In genomic region chr11:46864809-46865208, GRCm38 (mm10) we compare ENCODE assay signal across 8 mouse cellular contexts. TPM values are rescaled to one million over a fixed set of nuclear protein-coding genes. Genes with fewer than 3 reads are reported as not detected.
DNase-seq lines count a peak whose midpoint lies in the region; ATAC-seq and TF ChIP-seq lines count a peak whose summit lies in the region.
"Had no signal": no experiment of that assay in that cellular context is flagged by ENCODE, and none has a peak within 500 bp of the region (broad histone marks: within the 10 kb centered on the region; RNA-seq: fewer than 3 reads in every experiment).

No protein-coding gene starts in this region.

- no peak overlapping the region for H3K27ac ChIP-seq in intestine, postnatal 0 days (ENCODE audit: low read depth, low read length)
- H3K27ac ChIP-seq in intestine, embryonic 15.5 days = no peak overlapping the region
- no peak overlapping the region for H3K27ac ChIP-seq in stomach, postnatal 0 days (replicated peaks)
- H3K27ac ChIP-seq: neural tube, embryonic 12.5 days had no signal

- ATAC-seq in intestine, postnatal 0 days = no peak
- no peak for ATAC-seq in intestine, embryonic 15.5 days
- ATAC-seq in stomach, postnatal 0 days (ENCODE audit: low FRiP score, low TSS enrichment) = no peak
- ATAC-seq in megakaryocyte-erythroid progenitor cell, adult 5-6 weeks (replicated peaks; ENCODE audit: low FRiP score, low TSS enrichment, poor library complexity, severe bottlenecking) = no peak

- H3K4me1 ChIP-seq in intestine, postnatal 0 days (replicated peaks; ENCODE audit: control insufficient read depth, insufficient read depth, low read length) = no peaks in the 10 kb centered on the region
- no peaks in the 10 kb centered on the region for H3K4me1 ChIP-seq in intestine, embryonic 15.5 days (replicated peaks)
- H3K4me1 ChIP-seq in E14TG2a.4 (replicated peaks; ENCODE audit: low read depth, low read length) = peaks cover 6% of the 10 kb centered on the region
- no peaks in the 10 kb centered on the region for H3K4me1 ChIP-seq in stomach, postnatal 0 days (replicated peaks; ENCODE audit: control insufficient read depth, insufficient read depth)
- H3K4me1 ChIP-seq: neural tube, embryonic 12.5 days had no signal

- no peak overlapping the region for H3K4me2 ChIP-seq in intestine, postnatal 0 days (replicated peaks; ENCODE audit: low read depth)
- H3K4me2 ChIP-seq in intestine, embryonic 15.5 days (replicated peaks) = no peak overlapping the region
- no peak overlapping the region for H3K4me2 ChIP-seq in stomach, postnatal 0 days (replicated peaks; ENCODE audit: low read depth)
- H3K4me2 ChIP-seq: neural tube, embryonic 12.5 days had no signal

- DNase-seq in R1 (ENCODE audit: low read depth, low spot score) = peak; percentile 15
- peak; percentile 48 to 51 for DNase-seq in kidney, postnatal 4 days
- DNase-seq in stomach, postnatal 0 days (ENCODE audit: low spot score) = peak; percentile 21

- no peak overlapping the region for H3K4me3 ChIP-seq in intestine, postnatal 0 days (ENCODE audit: low read depth, low read length)
- no peak overlapping the region for H3K4me3 ChIP-seq in intestine, embryonic 15.5 days (replicated peaks)
- H3K4me3 ChIP-seq in E14TG2a.4 (replicated peaks; ENCODE audit: low read length) = no peak overlapping the region
- no peak overlapping the region for H3K4me3 ChIP-seq in stomach, postnatal 0 days (ENCODE audit: low read depth, low read length)
- H3K4me3 ChIP-seq: neural tube, embryonic 12.5 days had no signal

- 81% methylated on average over 1 of the region's 1 CpGs for WGBS in intestine, postnatal 0 days
- 90% methylated on average over 1 of the region's 1 CpGs for WGBS in intestine, embryonic 15.5 days
- WGBS in stomach, postnatal 0 days = 57% methylated on average over 1 of the region's 1 CpGs

- peak; percentile 61 for TF ChIP-seq CTCF in intestine, postnatal 0 days (IDR thresholded peaks at IDR 0.05; ENCODE audit: low read depth)
- peak; percentile 9; the same call in 1 of the 2 replicates for TF ChIP-seq CTCF in E14TG2a.4 (conservative IDR thresholded peaks at IDR 0.05; ENCODE audit: low read length)
- peak; percentile 67 for TF ChIP-seq CTCF in stomach, postnatal 0 days (IDR thresholded peaks at IDR 0.05; ENCODE audit: low read depth)

- H3K27me3 ChIP-seq in intestine, postnatal 0 days (replicated peaks; ENCODE audit: control insufficient read depth, insufficient read depth, low read length) = no peaks in the 10 kb centered on the region
- H3K27me3 ChIP-seq in intestine, embryonic 15.5 days (replicated peaks) = no peaks in the 10 kb centered on the region
- peaks cover 3% of the 10 kb centered on the region; the same call in 1 of the 2 replicates for H3K27me3 ChIP-seq in E14TG2a.4 (ENCODE audit: insufficient read depth, low read length)
- H3K27me3 ChIP-seq in stomach, postnatal 0 days (ENCODE audit: control insufficient read depth, insufficient read depth, low read length) = no peaks in the 10 kb centered on the region
- H3K27me3 ChIP-seq: neural tube, embryonic 12.5 days had no signal

- TF ChIP-seq EP300 in stomach, postnatal 0 days (optimal IDR thresholded peaks at IDR 0.05) = no peak

- H3K9ac ChIP-seq in intestine, postnatal 0 days (ENCODE audit: low read depth, low read length) = no peak overlapping the region
- H3K9ac ChIP-seq in intestine, embryonic 15.5 days = no peak overlapping the region
- H3K9ac ChIP-seq in stomach, postnatal 0 days (ENCODE audit: low read length) = no peak overlapping the region
- H3K9ac ChIP-seq: neural tube, embryonic 12.5 days had no signal

- no peaks in the 10 kb centered on the region for H3K9me3 ChIP-seq in intestine, postnatal 0 days (ENCODE audit: control insufficient read depth)
- H3K9me3 ChIP-seq in intestine, embryonic 15.5 days = no peaks in the 10 kb centered on the region
- H3K9me3 ChIP-seq in E14TG2a.4 (ENCODE audit: low read length) = no peaks in the 10 kb centered on the region
- H3K9me3 ChIP-seq in stomach, postnatal 0 days (ENCODE audit: control insufficient read depth, low read length) = no peaks in the 10 kb centered on the region
- H3K9me3 ChIP-seq: neural tube, embryonic 12.5 days had no signal

- no peaks in the 10 kb centered on the region for H3K36me3 ChIP-seq in intestine, postnatal 0 days (ENCODE audit: control insufficient read depth, insufficient read depth)
- no peaks in the 10 kb centered on the region for H3K36me3 ChIP-seq in intestine, embryonic 15.5 days
- no peaks in the 10 kb centered on the region for H3K36me3 ChIP-seq in E14TG2a.4 (ENCODE audit: insufficient read depth, low read length)
- no peaks in the 10 kb centered on the region for H3K36me3 ChIP-seq in stomach, postnatal 0 days (ENCODE audit: control insufficient read depth, insufficient read depth, low read length)
- H3K36me3 ChIP-seq: neural tube, embryonic 12.5 days had no signal

RNA-seq across cellular contexts. Expression of gene Timd4, which starts 54.2 kb away (rescaled TPM):
- 1.7 and 1.8 TPM in 2 replicates for polyA plus RNA-seq in intestine, postnatal 0 days (2015; fragmentation: Nextera tagmentation; extraction: Ambion mirVana)
- 0.74 and 0.80 TPM in 2 replicates for polyA plus RNA-seq in intestine, embryonic 15.5 days (2015; fragmentation: Nextera tagmentation; extraction: Ambion mirVana)
- polyA plus RNA-seq in stomach, postnatal 0 days (2015; fragmentation: Nextera tagmentation; extraction: Ambion mirVana) = 0.16 and 0.31 TPM in 2 replicates
- total RNA-seq in megakaryocyte-erythroid progenitor cell, adult 5-6 weeks (2014; fragmentation: Nextera tagmentation) = not detected in 2 replicates
- total RNA-seq in megakaryocyte-erythroid progenitor cell, adult 5-6 weeks (2017) = not detected in 2 replicates
- polyA plus RNA-seq: neural tube, embryonic 12.5 days had no signal

Comparison
In these comparisons a context has a peak if more than half of its experiments do, and no peak if none do; other contexts are left out.
1. CTCF ChIP-seq: peak in every context shown above with its lines; median percentile 67 in stomach, postnatal 0 days; 61 in intestine, postnatal 0 days; 9 in E14TG2a.4.